Mouse (Mus musculus) C2C12 (cell line): ENCODE measurements around the gene Zfp182. TPM values are rescaled to one million over a fixed set of nuclear protein-coding genes. Genes with fewer than 3 reads are reported as not detected.

Source experiments
- H3K27me3 ChIP-seq: one replicate; pipeline ENCODE4 v1.6.1; 2011; ENCODE audit not compliant: control insufficient read depth, insufficient read depth, insufficient read length
- H3K36me3 ChIP-seq: one replicate; pipeline ENCODE4 v1.6.1; 2011; ENCODE audit not compliant: control insufficient read depth, insufficient read depth
- H3K4me3 ChIP-seq: one replicate; pipeline ENCODE4 v1.5.1; 2011; ENCODE audit warnings: mild to moderate bottlenecking, control low read depth; ENCODE audit not compliant: poor library complexity, insufficient read depth, severe bottlenecking
- H3K79me2 ChIP-seq: one replicate; pipeline ENCODE4 v1.6.1; 2011; ENCODE audit not compliant: control insufficient read depth, insufficient read depth
- H3K79me3 ChIP-seq: one replicate; pipeline ENCODE4 v1.6.1; 2011; ENCODE audit warnings: low read depth, control low read depth
- H3ac ChIP-seq: one replicate; pipeline ENCODE3; 2011; ENCODE audit warnings: low read depth; ENCODE audit not compliant: control insufficient read depth, insufficient read length
- CEBPB ChIP-seq: IDR thresholded peaks from one replicate; pipeline ENCODE4 v1.6.1; 2011; ENCODE audit warnings: low read depth, mild to moderate bottlenecking, control low read depth, moderate library complexity
- CTCF ChIP-seq: IDR thresholded peaks from one replicate; pipeline ENCODE4 v1.5.1; 2011; ENCODE audit not compliant: control insufficient read depth, insufficient read depth, insufficient read length
- FOSL1 ChIP-seq: IDR thresholded peaks from one replicate; pipeline ENCODE4 v1.8.0; 2011; ENCODE audit warnings: mild to moderate bottlenecking, low read length; ENCODE audit not compliant: poor library complexity, insufficient read depth, severe bottlenecking
- MAX ChIP-seq: IDR thresholded peaks from one replicate; pipeline ENCODE4 v1.6.1; 2011; ENCODE audit warnings: mild to moderate bottlenecking, control low read depth
- MYOD1 ChIP-seq: IDR thresholded peaks from one replicate; pipeline ENCODE4 v1.6.1; 2011; ENCODE audit warnings: low read depth; ENCODE audit not compliant: control insufficient read depth, insufficient read length
- MYOG ChIP-seq: IDR thresholded peaks from one replicate; pipeline ENCODE4 v1.6.1; 2011; ENCODE audit not compliant: control insufficient read depth, insufficient read length; ENCODE audit errors: extremely low read depth
- USF1 ChIP-seq: IDR thresholded peaks from one replicate; pipeline ENCODE4 v1.6.1; 2011; ENCODE audit warnings: low read depth, mild to moderate bottlenecking, control low read depth, moderate library complexity
- polyA plus RNA-seq: library from polyadenylated mRNA; unstranded; fragments of >200 nt; fragmentation: generic; extraction: Trizol; gene quantifications from one replicate; pipeline ENCODE4 v1.2.1, GENCODE M21; 2012; ENCODE audit warnings: missing spikeins

Gene Zfp182
- polyA plus RNA-seq, 1 experiment, result 0.47 TPM

DNA sequence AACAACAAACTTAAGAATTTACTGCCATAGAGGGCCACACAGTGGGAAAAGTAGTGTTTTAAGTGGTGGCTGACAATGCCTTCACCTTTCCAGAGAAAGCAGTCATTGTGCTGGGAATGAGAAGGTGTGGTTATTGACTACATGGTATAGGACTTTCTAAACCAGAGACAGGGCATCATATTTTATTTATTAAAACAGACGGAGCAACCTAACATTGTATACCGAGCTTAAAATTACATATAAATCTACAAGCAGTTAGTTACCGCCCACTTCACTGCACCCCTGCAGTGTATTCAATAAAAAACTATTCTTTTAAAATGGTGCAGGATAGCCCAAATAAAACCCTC, 401 bp upstream of the Zfp182 start:
- Histone ChIP-seq H3K79me3 (no peaks in the 10 kb centered on the region), H3K27me3 (no peaks in the 10 kb centered on the region), H3ac (no peak overlapping the region), H3K4me3 (no peak overlapping the region), H3K79me2 (no peaks in the 10 kb centered on the region), H3K36me3 (no peaks in the 10 kb centered on the region)
- no peak for TF ChIP-seq MAX
- no peak for TF ChIP-seq USF1
- TF ChIP-seq MYOD1, result no peak
- TF ChIP-seq CTCF, result no peak
- TF ChIP-seq CEBPB, result no peak
- TF ChIP-seq FOSL1, result no peak
- TF ChIP-seq MYOG, result no peak

DNA sequence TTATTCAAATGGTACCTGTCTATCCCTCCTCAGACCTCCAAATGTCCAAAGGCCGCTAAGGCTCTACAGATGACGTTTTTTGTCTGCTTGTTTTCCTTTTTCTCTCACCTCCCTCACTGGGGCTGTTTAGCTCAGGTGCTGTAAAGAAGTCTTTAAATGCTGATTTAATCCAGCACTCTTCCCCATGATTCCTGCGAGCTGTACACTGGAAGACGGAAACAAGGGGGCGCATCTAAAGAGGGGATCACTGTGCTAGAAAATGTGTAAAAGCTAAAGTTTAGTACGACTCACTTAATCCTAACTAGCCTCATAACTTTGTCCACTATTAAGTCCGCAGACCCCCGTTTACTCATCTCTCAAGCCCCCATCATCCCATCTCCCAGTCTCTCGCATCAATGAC, 656 bp downstream of the Zfp182 start:
- H3K79me2 ChIP-seq, result no peaks in the 10 kb centered on the region
- H3K36me3 ChIP-seq, result no peaks in the 10 kb centered on the region
- peak overlapping the region; percentile 40 for H3K4me3 ChIP-seq
- H3K79me3 ChIP-seq, result no peaks in the 10 kb centered on the region
- no peaks in the 10 kb centered on the region for H3K27me3 ChIP-seq
- TF ChIP-seq FOSL1 (no peak), MAX (no peak)
- H3ac ChIP-seq, result peak overlapping the region; percentile 79

DNA sequence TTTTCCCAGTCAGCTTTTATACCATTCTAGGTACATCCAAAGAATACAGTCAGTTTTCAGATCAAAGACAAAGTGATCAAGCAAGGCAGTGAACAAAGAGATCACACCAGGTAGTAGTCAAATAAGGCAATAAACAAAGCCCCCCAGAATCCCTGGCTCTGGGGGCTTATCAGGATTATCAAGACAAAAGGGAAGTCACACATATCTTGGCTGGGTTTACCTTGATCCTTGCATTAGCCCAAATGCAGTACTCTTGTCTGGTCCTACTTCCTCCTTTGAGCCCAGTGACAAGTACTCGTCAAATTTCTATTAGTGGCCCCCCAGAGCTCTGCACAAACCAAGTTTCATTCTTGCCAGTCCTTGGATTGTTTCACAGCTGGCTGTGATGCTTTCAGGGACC, 81.2 kb downstream of the Zfp182 start:
- Histone ChIP-seq H3ac (no peak overlapping the region), H3K79me2 (no peaks in the 10 kb centered on the region), H3K79me3 (no peaks in the 10 kb centered on the region), H3K4me3 (no peak overlapping the region), H3K27me3 (no peaks in the 10 kb centered on the region), H3K36me3 (no peaks in the 10 kb centered on the region)
- TF ChIP-seq MYOG (no peak), CTCF (no peak), CEBPB (no peak), USF1 (no peak), MYOD1 (no peak), FOSL1 (no peak), MAX (no peak)

Other genes with a start within 250 kb of the Zfp182 start
- gene Timp1, start 192.2 kb downstream of the Zfp182 start, polyA plus RNA-seq, result 466 TPM
- 6.1 TPM for gene Syn1, start 141.3 kb downstream of the Zfp182 start, polyA plus RNA-seq
- 1.2 TPM for gene Cfp, start 130.8 kb downstream of the Zfp182 start, polyA plus RNA-seq
- gene Elk1, start 111.7 kb downstream of the Zfp182 start, polyA plus RNA-seq, result 14.4 TPM
- gene Uxt, start 100.3 kb downstream of the Zfp182 start, polyA plus RNA-seq, result 46.5 TPM
- gene Spaca5, start 6.1 kb upstream of the Zfp182 start, polyA plus RNA-seq, result not detected
- 0.22 TPM for gene Zfp300, start 27.2 kb upstream of the Zfp182 start, polyA plus RNA-seq
- gene Ssxa1, start 53.5 kb upstream of the Zfp182 start, polyA plus RNA-seq, result not detected
- gene Gm21876, start 113.3 kb upstream of the Zfp182 start, polyA plus RNA-seq, result not detected